In the genomic region with DNA sequence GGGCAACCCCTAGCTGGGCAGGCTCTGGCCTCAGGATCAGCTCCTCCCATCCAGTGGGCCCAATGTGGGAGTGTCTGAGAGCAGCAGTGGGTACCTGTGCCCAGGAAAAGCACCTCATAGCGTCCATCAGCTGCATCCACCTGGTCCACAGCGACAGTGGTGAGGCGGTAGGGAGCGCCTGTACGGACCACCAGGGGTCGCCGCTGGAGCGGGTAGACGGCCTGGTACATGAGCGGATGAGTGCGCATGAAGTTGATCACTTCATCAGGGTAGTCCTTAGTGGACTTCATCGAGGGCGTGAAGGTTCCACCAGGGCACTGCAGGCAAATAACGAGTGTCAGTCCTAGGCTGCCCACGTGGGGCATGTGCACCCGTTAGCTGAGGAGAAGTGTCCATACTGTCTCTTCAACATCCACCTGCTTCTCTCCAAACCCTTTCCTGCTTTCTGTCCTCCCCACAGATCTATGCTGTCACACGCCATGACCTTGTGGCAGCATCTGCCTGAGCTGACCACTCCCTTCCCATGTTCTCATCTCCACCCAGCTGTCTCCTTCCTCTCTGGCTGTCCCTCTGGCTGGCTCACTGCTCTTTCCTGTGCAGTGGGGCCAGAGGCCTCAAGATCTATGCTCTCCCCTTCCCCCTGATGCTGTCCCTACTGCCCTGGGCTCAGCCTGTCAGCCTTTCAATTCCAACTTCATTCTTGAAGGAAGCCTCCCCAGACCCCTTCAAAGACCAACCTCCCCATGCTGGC, we compare ENCODE assay signal across 8 mouse cellular contexts. TPM values are rescaled to one million over a fixed set of nuclear protein-coding genes. Genes with fewer than 3 reads are reported as not detected.
DNase-seq lines count a peak whose midpoint lies in the region; ATAC-seq lines count a peak whose summit lies in the region.

No protein-coding gene starts in this region.

- peaks cover 7% of the 10 kb centered on the region for H3K4me1 ChIP-seq in heart, embryonic 13.5 days

- peak; percentile 68 for DNase-seq in CD4-positive, CD25-positive, alpha-beta regulatory T cell, adult 2 months (ENCODE audit: low read depth, low spot score)
- peak; percentile 50 for DNase-seq in A20 (ENCODE audit: low read depth, low spot score)
- DNase-seq in embryo, embryonic 10.5 days (ENCODE audit: low spot score): peak; percentile 75
- peak; percentile 73 to 82 for DNase-seq in kidney, postnatal 25 days
- DNase-seq in thymus, postnatal 0 days (ENCODE audit: low spot score): peak; percentile 59

- H3K36me3 ChIP-seq in heart, embryonic 13.5 days: peaks cover 25% of the 10 kb centered on the region

- no peak for ATAC-seq in CD4-positive, CD25-positive, alpha-beta regulatory T cell, adult 4 months
- ATAC-seq in heart, embryonic 13.5 days (ENCODE audit: extremely low read depth, insufficient number of reproducible peaks, low FRiP score, low TSS enrichment): no peak
- ATAC-seq in megakaryocyte progenitor cell, adult 5-6 weeks (replicated peaks; ENCODE audit: poor library complexity): peak; percentile 92

- H3K27ac ChIP-seq in heart, embryonic 13.5 days (replicated peaks): no peak overlapping the region

- H3K4me3 ChIP-seq in heart, embryonic 13.5 days: no peak overlapping the region

- H3K9ac ChIP-seq in heart, embryonic 13.5 days: 0 out of 2 replicates have a peak overlapping the region, but pooled peaks have one; percentile 28

- no peaks in the 10 kb centered on the region for H3K9me3 ChIP-seq in heart, embryonic 13.5 days

- peaks cover 18% of the 10 kb centered on the region for H3K27me3 ChIP-seq in heart, embryonic 13.5 days (replicated peaks)

- no peak overlapping the region for H3K4me2 ChIP-seq in heart, embryonic 13.5 days

- WGBS in heart, embryonic 13.5 days: 36% methylated on average over 17 of the region's 17 CpGs

RNA-seq across cellular contexts. Expression of a gene that starts 5.9 kb away (rescaled TPM):
- 1 to 10 TPM in 1 of 2 experiments, not detected in 1; 1.6 TPM for polyA plus RNA-seq in CD4-positive, CD25-positive, alpha-beta regulatory T cell, adult 4 months (2017; shearing (Covaris generic))
- 0.90 and 1.3 TPM in 2 replicates for polyA plus RNA-seq in heart, embryonic 13.5 days (2015; fragmentation: Nextera tagmentation; extraction: Ambion mirVana)
- 0.12 TPM in 1 of 2 replicates, not detected in the other for total RNA-seq in megakaryocyte progenitor cell, adult 5-6 weeks (2015)
- total RNA-seq in megakaryocyte progenitor cell, adult 5-6 weeks (2017): not detected in 2 replicates
- polyA plus RNA-seq in thymus, postnatal 0 days (2015; fragmentation: Nextera tagmentation; extraction: Ambion mirVana): 0.62 and 0.85 TPM in 2 replicates

RNA-seq across cellular contexts. Expression of a gene that starts 16.1 kb away (rescaled TPM):
- not detected for polyA plus RNA-seq in CD4-positive, CD25-positive, alpha-beta regulatory T cell, adult 4 months (2017; shearing (Covaris generic))
- polyA plus RNA-seq in heart, embryonic 13.5 days (2015; fragmentation: Nextera tagmentation; extraction: Ambion mirVana): 2.8 and 2.9 TPM in 2 replicates
- not detected in 2 replicates for total RNA-seq in megakaryocyte progenitor cell, adult 5-6 weeks (2015)
- total RNA-seq in megakaryocyte progenitor cell, adult 5-6 weeks (2017): not detected in 2 replicates
- 0.60 and 1.1 TPM in 2 replicates for polyA plus RNA-seq in thymus, postnatal 0 days (2015; fragmentation: Nextera tagmentation; extraction: Ambion mirVana)

RNA-seq across cellular contexts. Expression of a gene that starts 24.9 kb away (rescaled TPM):
- polyA plus RNA-seq in CD4-positive, CD25-positive, alpha-beta regulatory T cell, adult 4 months (2017; shearing (Covaris generic)): not detected
- polyA plus RNA-seq in heart, embryonic 13.5 days (2015; fragmentation: Nextera tagmentation; extraction: Ambion mirVana): 4.5 and 6.3 TPM in 2 replicates
- not detected in 2 replicates for total RNA-seq in megakaryocyte progenitor cell, adult 5-6 weeks (2015)
- total RNA-seq in megakaryocyte progenitor cell, adult 5-6 weeks (2017): 1.00 TPM in 1 of 2 replicates, not detected in the other
- polyA plus RNA-seq in thymus, postnatal 0 days (2015; fragmentation: Nextera tagmentation; extraction: Ambion mirVana): 2.2 and 3.2 TPM in 2 replicates

RNA-seq across cellular contexts. Expression of a gene that starts 50.2 kb away (rescaled TPM):
- 100 to 1,000 TPM; 120 to 139 TPM for polyA plus RNA-seq in CD4-positive, CD25-positive, alpha-beta regulatory T cell, adult 4 months (2017; shearing (Covaris generic))
- 387 and 392 TPM in 2 replicates for polyA plus RNA-seq in heart, embryonic 13.5 days (2015; fragmentation: Nextera tagmentation; extraction: Ambion mirVana)
- total RNA-seq in megakaryocyte progenitor cell, adult 5-6 weeks (2015): 333 and 362 TPM in 2 replicates
- 423 and 432 TPM in 2 replicates for total RNA-seq in megakaryocyte progenitor cell, adult 5-6 weeks (2017)
- 466 and 479 TPM in 2 replicates for polyA plus RNA-seq in thymus, postnatal 0 days (2015; fragmentation: Nextera tagmentation; extraction: Ambion mirVana)
